Mouse (Mus musculus) kidney, postnatal 0 days (tissue): Measurements from ENCODE around the gene Emg1. TPM values are rescaled to one million over a fixed set of nuclear protein-coding genes. Genes with fewer than 3 reads are reported as not detected.
A peak's percentile ranks its signal among the peaks of the same experiment; 100 is the strongest.

ENCODE experiments used
- ATAC-seq: fragments of 200-750 bp; cut with Nextera tagmentation; replicated peaks from 2 replicates; pipeline ENCODE4 v1.8.0; 2017; ENCODE audit warnings: low read depth, moderate number of reproducible peaks, moderate TSS enrichment, moderate library complexity; ENCODE audit not compliant: low FRiP score
- DNase-seq: peaks from one replicate; pipeline ENCODE4 v3.0.0-alpha.2; 2016; ENCODE audit warnings: low spot score
- H3K27ac ChIP-seq: fragments of 300-500 bp; sonication (generic); 2 replicates; pipeline ENCODE4 v1.5.1; 2014; ENCODE audit warnings: mild to moderate bottlenecking
- H3K27me3 ChIP-seq: fragments of 300-500 bp; sonication (generic); 2 replicates; pipeline ENCODE4 v1.6.1; 2014; ENCODE audit warnings: low read length, mixed read lengths; ENCODE audit not compliant: insufficient read depth
- H3K36me3 ChIP-seq: fragments of 300-500 bp; sonication (generic); 2 replicates; pipeline ENCODE4 v1.6.1; 2014; ENCODE audit warnings: low read length, mixed read lengths; ENCODE audit not compliant: insufficient read depth
- H3K4me1 ChIP-seq: fragments of 300-500 bp; sonication (generic); replicated peaks from 2 replicates; pipeline ENCODE4 v1.6.1; 2014; ENCODE audit warnings: antibody characterized with exemption, low read length, mixed read lengths; ENCODE audit not compliant: insufficient read depth
- H3K4me2 ChIP-seq: fragments of 300-500 bp; sonication (generic); 2 replicates; pipeline ENCODE4 v1.6.1; 2014; ENCODE audit warnings: mild to moderate bottlenecking, low read length, moderate library complexity, mixed read lengths
- H3K4me3 ChIP-seq: fragments of 300-500 bp; sonication (generic); replicated peaks from 2 replicates; pipeline ENCODE4 v1.5.1; 2014; ENCODE audit warnings: low read depth, low read length
- H3K9ac ChIP-seq: fragments of 300-500 bp; sonication (generic); 2 replicates; pipeline ENCODE4 v1.6.1; 2014; ENCODE audit warnings: low read depth, low read length
- H3K9me3 ChIP-seq: fragments of 300-500 bp; sonication (generic); replicated peaks from 2 replicates; pipeline ENCODE4 v1.6.1; 2016; ENCODE audit warnings: low read length, inconsistent platforms, mixed read lengths
- CTCF ChIP-seq: IDR thresholded peaks from 2 replicates; pipeline ENCODE4 v1.5.1; 2016; ENCODE audit warnings: antibody characterized with exemption, low read depth, mild to moderate bottlenecking, moderate library complexity
- WGBS: fragments of 180-500 bp; shearing (Covaris S2); extraction: QIAGEN DNeasy Blood & Tissue Kit; methylation state at CpG from one replicate; pipeline ENCODE4 v1.1.7; 2014; 5-methylcytosine and 5-hydroxymethylcytosine counted together
- polyA plus RNA-seq: library from polyadenylated mRNA; unstranded; fragments of >200 nt; fragmentation: Nextera tagmentation; extraction: Ambion mirVana; gene quantifications from 2 replicates; pipeline ENCODE4 v1.2.1, GENCODE M21; 2015

Gene Emg1
- polyA plus RNA-seq, 1 experiment from 2014 or later, result 183 TPM

GRCm38 (mm10) chr6:124737040-124737439 lies 25.1 kb upstream of the Emg1 start:
- no peaks in the 10 kb centered on the region for H3K36me3 ChIP-seq
- no peak overlapping the region for H3K4me2 ChIP-seq
- no peak for TF ChIP-seq CTCF
- 0 out of 2 replicates have a peak, but pooled peaks cover 12% of the 10 kb centered on the region for H3K4me1 ChIP-seq
- H3K27me3 ChIP-seq, result no peaks in the 10 kb centered on the region
- DNase-seq, result no peak
- 88% methylated on average over 11 of the region's 11 CpGs for WGBS
- no peak overlapping the region for H3K27ac ChIP-seq
- H3K4me3 ChIP-seq, result no peak overlapping the region
- no peak overlapping the region for H3K9ac ChIP-seq
- ATAC-seq, result no peak
- no peaks in the 10 kb centered on the region for H3K9me3 ChIP-seq

GRCm38 (mm10) chr6:124734417-124734816 lies 22.4 kb upstream of the Emg1 start:
- Histone ChIP-seq H3K36me3 (no peaks in the 10 kb centered on the region), H3K27me3 (no peaks in the 10 kb centered on the region), H3K4me1 (0 out of 2 replicates have a peak, but pooled peaks cover 11% of the 10 kb centered on the region), H3K27ac (no peak overlapping the region), H3K4me2 (no peak overlapping the region), H3K4me3 (no peak overlapping the region), H3K9ac (no peak overlapping the region), H3K9me3 (no peaks in the 10 kb centered on the region)
- WGBS, result 87% methylated on average over 3 of the region's 3 CpGs
- ATAC-seq (no peak), DNase-seq (no peak)
- TF ChIP-seq CTCF, result no peak

GRCm38 (mm10) chr6:124732476-124733370 lies 20.7 kb upstream of the Emg1 start:
- Histone ChIP-seq H3K27ac (no peak overlapping the region), H3K4me3 (no peak overlapping the region), H3K4me1 (0 out of 2 replicates have a peak, but pooled peaks cover 3% of the 10 kb centered on the region), H3K4me2 (no peak overlapping the region), H3K36me3 (no peaks in the 10 kb centered on the region), H3K27me3 (no peaks in the 10 kb centered on the region), H3K9me3 (no peaks in the 10 kb centered on the region), H3K9ac (no peak overlapping the region)
- no peak for TF ChIP-seq CTCF
- DNase-seq, result peak; percentile 51
- ATAC-seq, result peak; percentile 44
- WGBS, result 45% methylated on average over 19 of the region's 19 CpGs

- no peak for TF ChIP-seq CTCF
- DNase-seq, result no peak
- Histone ChIP-seq H3K4me1 (0 out of 2 replicates have a peak, but pooled peaks cover 3% of the 10 kb centered on the region), H3K27ac (no peak overlapping the region), H3K27me3 (no peaks in the 10 kb centered on the region), H3K9ac (no peak overlapping the region), H3K4me3 (no peak overlapping the region), H3K36me3 (no peaks in the 10 kb centered on the region), H3K9me3 (no peaks in the 10 kb centered on the region), H3K4me2 (no peak overlapping the region)
- no peak for ATAC-seq
- 90% methylated on average over 7 of the region's 7 CpGs for WGBS
Observed at GRCm38 (mm10) chr6:124731038-124731437, 19.1 kb upstream of the Emg1 start.

GRCm38 (mm10) chr6:124729850-124730705 lies 18.1 kb upstream of the Emg1 start:
- no peak overlapping the region for H3K4me2 ChIP-seq
- no peak overlapping the region for H3K9ac ChIP-seq
- H3K4me1 ChIP-seq, result 0 out of 2 replicates have a peak, but pooled peaks cover 3% of the 10 kb centered on the region
- ATAC-seq, result no peak
- WGBS, result 76% methylated on average over 8 of the region's 8 CpGs
- no peak overlapping the region for H3K27ac ChIP-seq
- TF ChIP-seq CTCF, result no peak
- no peak for DNase-seq
- no peaks in the 10 kb centered on the region for H3K36me3 ChIP-seq
- H3K9me3 ChIP-seq, result no peaks in the 10 kb centered on the region
- no peaks in the 10 kb centered on the region for H3K27me3 ChIP-seq
- H3K4me3 ChIP-seq, result no peak overlapping the region

- no peaks in the 10 kb centered on the region for H3K36me3 ChIP-seq
- no peaks in the 10 kb centered on the region for H3K27me3 ChIP-seq
- no peak for TF ChIP-seq CTCF
- no peaks in the 10 kb centered on the region for H3K9me3 ChIP-seq
- H3K27ac ChIP-seq, result no peak overlapping the region
- WGBS, result 91% methylated on average over 10 of the region's 10 CpGs
- no peak for DNase-seq
- no peak overlapping the region for H3K4me2 ChIP-seq
- no peak overlapping the region for H3K4me3 ChIP-seq
- no peak overlapping the region for H3K9ac ChIP-seq
- 0 out of 2 replicates have a peak, but pooled peaks cover 3% of the 10 kb centered on the region for H3K4me1 ChIP-seq
- no peak for ATAC-seq
Observed at GRCm38 (mm10) chr6:124728621-124729020, 16.6 kb upstream of the Emg1 start.
